Mouse (Mus musculus) liver, postnatal 0 days (tissue): ENCODE results near the gene Cdh23.

Experiments
- CTCF ChIP-seq: sonication (generic); IDR thresholded peaks from 2 replicates; pipeline ENCODE4 v1.5.1; 2016; ENCODE audit warnings: antibody characterized with exemption, low read depth
- EP300 ChIP-seq: IDR thresholded peaks from 2 replicates; pipeline ENCODE4 v1.6.1; 2016; ENCODE audit warnings: antibody characterized with exemption, low read depth, mild to moderate bottlenecking

- TF ChIP-seq CTCF (no peak), EP300 (no peak)
These were observed 35.5 kb upstream of the Cdh23 start for GRCm38 (mm10) chr10:60731742-60732141.
